Mouse (Mus musculus): ENCODE results near the gene H2al1d. TPM values are rescaled to one million over a fixed set of nuclear protein-coding genes. Genes with fewer than 3 reads are reported as not detected.

Gene H2al1d
- total RNA-seq, 2 experiments from 2014 or later: not detected

Other genes with a start within 250 kb of the H2al1d start
- not detected in 2 replicates for gene H2al1a, start 9.6 kb upstream of the H2al1d start, total RNA-seq (2014; fragmentation: Nextera tagmentation)
- gene H2al1a, start 9.6 kb upstream of the H2al1d start, total RNA-seq (2017): not detected in 2 replicates
- gene H2al1b, start 6.4 kb upstream of the H2al1d start, total RNA-seq (2014; fragmentation: Nextera tagmentation): not detected in 2 replicates
- gene H2al1b, start 6.4 kb upstream of the H2al1d start, total RNA-seq (2017): not detected in 2 replicates
- not detected in 2 replicates for gene H2al1c, start 3.2 kb upstream of the H2al1d start, total RNA-seq (2014; fragmentation: Nextera tagmentation)
- not detected in 2 replicates for gene H2al1c, start 3.2 kb upstream of the H2al1d start, total RNA-seq (2017)
- gene H2al1e, start 3.1 kb downstream of the H2al1d start, total RNA-seq (2014; fragmentation: Nextera tagmentation): not detected in 2 replicates
- not detected in 2 replicates for gene H2al1e, start 3.1 kb downstream of the H2al1d start, total RNA-seq (2017)
- not detected in 2 replicates for gene H2al1f, start 6.3 kb downstream of the H2al1d start, total RNA-seq (2014; fragmentation: Nextera tagmentation)
- gene H2al1f, start 6.3 kb downstream of the H2al1d start, total RNA-seq (2017): not detected in 2 replicates
- gene H2al1g, start 9.4 kb downstream of the H2al1d start, total RNA-seq (2014; fragmentation: Nextera tagmentation): not detected in 2 replicates
- not detected in 2 replicates for gene H2al1g, start 9.4 kb downstream of the H2al1d start, total RNA-seq (2017)
- gene H2al1h, start 12.7 kb downstream of the H2al1d start, total RNA-seq (2014; fragmentation: Nextera tagmentation): not detected in 2 replicates
- gene H2al1h, start 12.7 kb downstream of the H2al1d start, total RNA-seq (2017): not detected in 2 replicates
- gene H2al1i, start 15.8 kb downstream of the H2al1d start, total RNA-seq (2014; fragmentation: Nextera tagmentation): not detected in 2 replicates
- not detected in 2 replicates for gene H2al1i, start 15.8 kb downstream of the H2al1d start, total RNA-seq (2017)
- gene H2al1j, start 19.0 kb downstream of the H2al1d start, total RNA-seq (2014; fragmentation: Nextera tagmentation): not detected in 2 replicates
- not detected in 2 replicates for gene H2al1j, start 19.0 kb downstream of the H2al1d start, total RNA-seq (2017)